8 mouse cellular contexts compared by ENCODE assay signal in the genomic region with DNA sequence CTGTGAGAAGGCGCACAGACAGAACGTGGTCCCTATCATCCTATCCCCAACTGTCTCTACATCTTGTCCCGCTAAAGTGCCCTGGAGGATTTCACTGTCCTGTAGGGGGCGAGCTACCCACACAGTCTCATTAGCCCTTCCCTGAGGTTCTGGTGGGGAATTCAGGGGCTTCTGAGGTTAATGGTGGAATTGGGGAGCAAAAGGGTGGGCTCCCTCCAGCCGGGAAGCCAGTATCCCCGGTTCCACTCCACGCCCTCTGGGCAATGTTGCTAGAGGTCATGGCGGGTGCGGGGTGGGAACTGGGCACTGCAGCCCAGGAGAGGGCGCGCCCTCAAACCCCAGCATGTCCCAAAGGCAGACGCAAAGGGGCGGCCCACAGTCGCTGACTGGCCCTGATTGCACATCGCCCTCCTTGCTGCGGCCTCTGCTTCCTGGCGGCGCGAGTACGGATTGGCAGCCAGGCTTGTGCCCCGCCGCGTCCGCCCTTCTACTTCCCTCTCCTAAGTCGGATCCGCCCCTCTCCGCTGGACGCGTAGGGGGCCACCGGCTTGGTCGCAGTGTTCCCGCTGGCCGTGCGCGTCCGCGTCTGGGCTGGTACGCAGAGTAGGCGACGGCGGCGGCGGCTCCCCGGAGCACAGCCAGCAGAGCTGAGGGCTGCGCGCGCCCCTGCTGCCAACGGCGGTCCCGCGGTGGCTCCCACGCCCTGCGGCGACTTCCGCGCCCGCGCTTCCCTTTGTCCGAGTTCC.
A peak's percentile ranks its signal among the peaks of the same experiment; 100 is the strongest.
DNase-seq lines count a peak whose midpoint lies in the region; ATAC-seq and TF ChIP-seq lines count a peak whose summit lies in the region.

No protein-coding gene starts in this region.

- H3K27ac ChIP-seq in forebrain, embryonic 13.5 days, result peak overlapping the region; percentile 80
- peak overlapping the region; percentile 95 for H3K27ac ChIP-seq in heart, postnatal 0 days (ENCODE audit: low read depth)
- no peak overlapping the region for H3K27ac ChIP-seq in liver, embryonic 14.5 days
- peak overlapping the region; percentile 87 for H3K27ac ChIP-seq in stomach, embryonic 15.5 days

- H3K9me3 ChIP-seq in forebrain, embryonic 13.5 days (replicated peaks), result peaks cover 8% of the 10 kb centered on the region; the same call in 1 of the 2 replicates
- no peaks in the 10 kb centered on the region for H3K9me3 ChIP-seq in heart, postnatal 0 days (replicated peaks; ENCODE audit: control insufficient read depth, low read length)
- no peaks in the 10 kb centered on the region for H3K9me3 ChIP-seq in liver, embryonic 14.5 days (ENCODE audit: control insufficient read depth, low read length)
- no peaks in the 10 kb centered on the region for H3K9me3 ChIP-seq in stomach, embryonic 15.5 days

- H3K27me3 ChIP-seq in forebrain, embryonic 13.5 days, result no peaks in the 10 kb centered on the region
- H3K27me3 ChIP-seq in heart, postnatal 0 days (ENCODE audit: control insufficient read depth, insufficient read depth, low read length), result no peaks in the 10 kb centered on the region
- no peaks in the 10 kb centered on the region for H3K27me3 ChIP-seq in liver, embryonic 14.5 days (ENCODE audit: control insufficient read depth, insufficient read depth, low read length)
- H3K27me3 ChIP-seq in stomach, embryonic 15.5 days (replicated peaks), result no peaks in the 10 kb centered on the region

- peak overlapping the region; percentile 79 for H3K4me3 ChIP-seq in forebrain, embryonic 13.5 days
- peak overlapping the region; percentile 98 for H3K4me3 ChIP-seq in heart, postnatal 0 days (ENCODE audit: low read depth, low read length)
- H3K4me3 ChIP-seq in liver, embryonic 14.5 days (ENCODE audit: insufficient read depth in 1 of 2, low read depth in 2 of 2, low read length in 2 of 2), result peak overlapping the region; percentile 58 to 63
- peak overlapping the region; percentile 72 for H3K4me3 ChIP-seq in stomach, embryonic 15.5 days (replicated peaks)

- ATAC-seq in forebrain, embryonic 13.5 days, result peak; percentile 100
- ATAC-seq in heart, postnatal 0 days (ENCODE audit: insufficient read depth, low read depth), result peak; percentile 100
- peak; percentile 97 for ATAC-seq in liver, embryonic 14.5 days (ENCODE audit: insufficient read depth)
- peak; percentile 100 for ATAC-seq in stomach, embryonic 15.5 days (ENCODE audit: insufficient read depth, low FRiP score, low read depth)

- WGBS in forebrain, embryonic 13.5 days, result 1% methylated on average over 41 of the region's 59 CpGs
- under 1% methylated on average over 56 of the region's 59 CpGs for WGBS in heart, postnatal 0 days
- under 1% methylated on average over 59 of the region's 59 CpGs for WGBS in liver, embryonic 14.5 days (ENCODE audit: insufficient replicate concordance)
- under 1% methylated on average over 57 of the region's 59 CpGs for whole genome bisulfite sequencing in stomach, embryonic 15.5 days

- H3K4me2 ChIP-seq in forebrain, embryonic 13.5 days, result peak overlapping the region; percentile 59
- H3K4me2 ChIP-seq in heart, postnatal 0 days (ENCODE audit: low read depth, low read length), result peak overlapping the region; percentile 63
- peak overlapping the region; percentile 53 for H3K4me2 ChIP-seq in liver, embryonic 14.5 days (ENCODE audit: low read depth)
- peak overlapping the region; percentile 69 for H3K4me2 ChIP-seq in stomach, embryonic 15.5 days

- no peak for TF ChIP-seq EP300 in heart, postnatal 0 days (IDR thresholded peaks at IDR 0.05; ENCODE audit: low read depth)
- TF ChIP-seq EP300 in liver, embryonic 14.5 days (IDR thresholded peaks at IDR 0.05; ENCODE audit: low read depth), result no peak

- no peaks in the 10 kb centered on the region for H3K36me3 ChIP-seq in forebrain, embryonic 13.5 days (ENCODE audit: poor library complexity, severe bottlenecking)
- H3K36me3 ChIP-seq in heart, postnatal 0 days (replicated peaks; ENCODE audit: control insufficient read depth, insufficient read depth, low read length), result no peaks in the 10 kb centered on the region
- H3K36me3 ChIP-seq in liver, embryonic 14.5 days (replicated peaks; ENCODE audit: control insufficient read depth, insufficient read depth, low read depth), result no peaks in the 10 kb centered on the region
- H3K36me3 ChIP-seq in stomach, embryonic 15.5 days, result no peaks in the 10 kb centered on the region

- peak; percentile 61 for TF ChIP-seq CTCF in heart, postnatal 0 days (IDR thresholded peaks at IDR 0.05; ENCODE audit: low read depth)
- TF ChIP-seq CTCF in liver, embryonic 14.5 days (IDR thresholded peaks at IDR 0.05; ENCODE audit: low read depth), result peak; percentile 57

- peak overlapping the region; percentile 84 for H3K9ac ChIP-seq in forebrain, embryonic 13.5 days
- H3K9ac ChIP-seq in heart, postnatal 0 days (replicated peaks; ENCODE audit: low read depth, low read length), result peak overlapping the region; percentile 90
- peak overlapping the region; percentile 47 for H3K9ac ChIP-seq in liver, embryonic 14.5 days (replicated peaks)
- peak overlapping the region; percentile 82 for H3K9ac ChIP-seq in stomach, embryonic 15.5 days

- no peaks in the 10 kb centered on the region for H3K4me1 ChIP-seq in forebrain, embryonic 13.5 days
- no peaks in the 10 kb centered on the region for H3K4me1 ChIP-seq in heart, postnatal 0 days (ENCODE audit: control insufficient read depth, insufficient read depth)
- no peaks in the 10 kb centered on the region for H3K4me1 ChIP-seq in liver, embryonic 14.5 days (replicated peaks; ENCODE audit: control insufficient read depth in 2 of 2, insufficient read depth in 2 of 2, low read length in 1 of 2)
- no peaks in the 10 kb centered on the region for H3K4me1 ChIP-seq in stomach, embryonic 15.5 days

- peak; percentile 78 for DNase-seq in CD4-positive helper T cell, adult 2 months (ENCODE audit: low read depth, low spot score)
- DNase-seq in c-Kit-positive CD71-positive TER-119-negative erythroid progenitor cells, embryonic 14.5 days (ENCODE audit: low read depth), result peak; percentile 29
- DNase-seq in heart, postnatal 0 days (ENCODE audit: low spot score), result peak; percentile 97
- peak; percentile 91 to 92 for DNase-seq in kidney, postnatal 36 days
- peak; percentile 49 to 52 (median 52) for DNase-seq in liver, embryonic 14.5 days (ENCODE audit: low read depth in 3 of 3, low spot score in 3 of 3)
- DNase-seq in neural tube, embryonic 10.5 days (ENCODE audit: extremely low spot score, low spot score), result peak; percentile 91

Comparison
In these comparisons a context has a peak if more than half of its experiments do, and no peak if none do; other contexts are left out.
1. DNase-seq: peak in every context shown above with its lines; median percentile 97 in heart, postnatal 0 days; 92 in kidney, postnatal 36 days; 91 in neural tube, embryonic 10.5 days; 78 in CD4-positive helper T cell, adult 2 months; 52 in liver, embryonic 14.5 days; 29 in c-Kit-positive CD71-positive TER-119-negative erythroid progenitor cells, embryonic 14.5 days.